Mouse (Mus musculus) stomach, embryonic 15.5 days (tissue): ENCODE data around the gene Tns2. TPM values are rescaled to one million over a fixed set of nuclear protein-coding genes. Genes with fewer than 3 reads are reported as not detected.

Source experiments
- ATAC-seq: fragments of 200-750 bp; cut with Nextera tagmentation; 2 replicates; pipeline ENCODE4 v1.8.0; 2017; ENCODE audit warnings: low read depth, moderate number of reproducible peaks, moderate TSS enrichment; ENCODE audit not compliant: insufficient read depth, low FRiP score
- H3K27ac ChIP-seq: fragments of 300-500 bp; sonication (generic); 2 replicates; pipeline ENCODE4 v1.5.1; 2015; ENCODE audit warnings: mild to moderate bottlenecking, inconsistent platforms
- H3K27me3 ChIP-seq: fragments of 300-500 bp; sonication (generic); replicated peaks from 2 replicates; pipeline ENCODE4 v1.6.1; 2015; ENCODE audit warnings: inconsistent platforms
- H3K36me3 ChIP-seq: fragments of 300-500 bp; sonication (generic); 2 replicates; pipeline ENCODE4 v1.6.1; 2015; ENCODE audit warnings: inconsistent platforms
- H3K4me1 ChIP-seq: fragments of 300-500 bp; sonication (generic); 2 replicates; pipeline ENCODE4 v1.6.1; 2015; ENCODE audit warnings: inconsistent platforms
- H3K4me2 ChIP-seq: fragments of 300-500 bp; sonication (generic); 2 replicates; pipeline ENCODE4 v1.6.1; 2015; ENCODE audit warnings: mild to moderate bottlenecking, inconsistent platforms
- H3K4me3 ChIP-seq: fragments of 300-500 bp; sonication (generic); replicated peaks from 2 replicates; pipeline ENCODE4 v1.5.1; 2015; ENCODE audit warnings: inconsistent platforms
- H3K9ac ChIP-seq: fragments of 300-500 bp; sonication (generic); 2 replicates; pipeline ENCODE4 v1.6.1; 2015; ENCODE audit warnings: inconsistent platforms
- H3K9me3 ChIP-seq: fragments of 300-500 bp; sonication (generic); 2 replicates; pipeline ENCODE4 v1.6.1; 2016; ENCODE audit warnings: inconsistent platforms
- WGBS: fragments of 180-500 bp; shearing (Covaris S2); methylation state at CpG from one replicate; pipeline ENCODE4 v1.1.7; 2015; 5-methylcytosine and 5-hydroxymethylcytosine counted together
- polyA plus RNA-seq: library from polyadenylated mRNA; unstranded; fragments of >200 nt; fragmentation: Nextera tagmentation; extraction: Ambion mirVana; gene quantifications from 2 replicates; pipeline ENCODE4 v1.2.1, GENCODE M21; 2015

Tns2 gene
- polyA plus RNA-seq, result 34.6 and 34.7 TPM in 2 replicates

- Histone ChIP-seq H3K4me3 (peak within 1 kb of the TSS; percentile 69), H3K27me3 (no peaks in the 10 kb centered on the region), H3K9me3 (no peaks in the 10 kb centered on the region), H3K4me2 (peak within 1 kb of the TSS; percentile 83), H3K27ac (peak within 1 kb of the TSS; percentile 98), H3K36me3 (peaks cover 17% of the 10 kb centered on the region), H3K4me1 (peaks cover 75% of the 10 kb centered on the region), H3K9ac (peak within 1 kb of the TSS; percentile 48)
- peak; percentile 61 for ATAC-seq
- WGBS, result under 1% methylated on average over 67 of the region's 82 CpGs
These were observed at the start of gene Tns2 for GRCm38 (mm10) chr15:102100161-102100981. Gene Tns2, plus strand, starts transcription at chr15:102100413.

GRCm38 (mm10) chr15:102051920-102052683 is 48.1 kb upstream of the Tns2 start:
- H3K27ac ChIP-seq, result peak overlapping the region; percentile 70
- H3K36me3 ChIP-seq, result no peaks in the 10 kb centered on the region
- WGBS, result 1% methylated on average over 30 of the region's 33 CpGs
- H3K9ac ChIP-seq, result no peak overlapping the region; the same call in 1 of the 2 replicates
- H3K27me3 ChIP-seq, result no peaks in the 10 kb centered on the region
- peak overlapping the region; percentile 83 for H3K4me2 ChIP-seq
- ATAC-seq, result peak; percentile 60; the same call in 1 of the 2 replicates
- peak overlapping the region; percentile 47 for H3K4me3 ChIP-seq
- no peaks in the 10 kb centered on the region for H3K9me3 ChIP-seq
- no peaks in the 10 kb centered on the region for H3K4me1 ChIP-seq

- no peak overlapping the region for H3K9ac ChIP-seq
- no peaks in the 10 kb centered on the region for H3K4me1 ChIP-seq
- H3K36me3 ChIP-seq, result no peaks in the 10 kb centered on the region
- H3K4me3 ChIP-seq, result no peak overlapping the region
- ATAC-seq, result no peak
- no peak overlapping the region for H3K4me2 ChIP-seq
- H3K9me3 ChIP-seq, result no peaks in the 10 kb centered on the region
- no peak overlapping the region for H3K27ac ChIP-seq
- 84% methylated on average over 15 of the region's 15 CpGs for WGBS
- H3K27me3 ChIP-seq, result no peaks in the 10 kb centered on the region
These were observed 43.6 kb upstream of the Tns2 start for GRCm38 (mm10) chr15:102056495-102057174.

GRCm38 (mm10) chr15:102065661-102066325 is 34.4 kb upstream of the Tns2 start:
- H3K4me3 ChIP-seq, result no peak overlapping the region
- H3K9me3 ChIP-seq, result no peaks in the 10 kb centered on the region
- H3K4me1 ChIP-seq, result peaks cover 13% of the 10 kb centered on the region
- 3% methylated on average over 20 of the region's 20 CpGs for WGBS
- no peak overlapping the region for H3K27ac ChIP-seq
- no peak overlapping the region for H3K9ac ChIP-seq
- H3K4me2 ChIP-seq, result no peak overlapping the region
- H3K36me3 ChIP-seq, result no peaks in the 10 kb centered on the region
- H3K27me3 ChIP-seq, result no peaks in the 10 kb centered on the region
- peak; percentile 59 for ATAC-seq

GRCm38 (mm10) chr15:102070476-102071467 is 29.4 kb upstream of the Tns2 start:
- 67% methylated on average over 13 of the region's 13 CpGs for WGBS
- no peaks in the 10 kb centered on the region for H3K36me3 ChIP-seq
- H3K27me3 ChIP-seq, result no peaks in the 10 kb centered on the region
- 0 out of 2 replicates have a peak, but pooled peaks cover 6% of the 10 kb centered on the region for H3K4me1 ChIP-seq
- no peak overlapping the region for H3K27ac ChIP-seq
- no peak overlapping the region for H3K4me2 ChIP-seq
- no peak overlapping the region for H3K9ac ChIP-seq
- no peak overlapping the region for H3K4me3 ChIP-seq
- H3K9me3 ChIP-seq, result no peaks in the 10 kb centered on the region
- ATAC-seq, result no peak

GRCm38 (mm10) chr15:102072963-102073558 is 27.2 kb upstream of the Tns2 start:
- Histone ChIP-seq H3K9me3 (no peaks in the 10 kb centered on the region), H3K4me2 (peak overlapping the region; percentile 49), H3K9ac (no peak overlapping the region), H3K4me3 (peak overlapping the region; percentile 100), H3K27me3 (no peaks in the 10 kb centered on the region), H3K27ac (peak overlapping the region; percentile 97; the same call in 1 of the 2 replicates), H3K36me3 (no peaks in the 10 kb centered on the region), H3K4me1 (0 out of 2 replicates have a peak, but pooled peaks cover 6% of the 10 kb centered on the region)
- ATAC-seq, result peak; percentile 3; the same call in 1 of the 2 replicates
- 15% methylated on average over 6 of the region's 6 CpGs for WGBS

GRCm38 (mm10) chr15:102073559-102074069 is 26.6 kb upstream of the Tns2 start, which contains the start of gene Eif4b:
Gene Eif4b, plus strand, starts transcription at chr15:102073773.
- under 1% methylated on average over 57 of the region's 58 CpGs for WGBS
- Histone ChIP-seq H3K27ac (peak within 1 kb of the TSS; percentile 97), H3K4me1 (0 out of 2 replicates have a peak, but pooled peaks cover 6% of the 10 kb centered on the region), H3K36me3 (no peaks in the 10 kb centered on the region), H3K4me2 (peak within 1 kb of the TSS; percentile 75), H3K9ac (peak within 1 kb of the TSS; percentile 99), H3K9me3 (no peaks in the 10 kb centered on the region), H3K4me3 (peak within 1 kb of the TSS; percentile 100), H3K27me3 (no peaks in the 10 kb centered on the region)
- peak; percentile 93 for ATAC-seq

GRCm38 (mm10) chr15:102074070-102074731 is 26.0 kb upstream of the Tns2 start:
- no peaks in the 10 kb centered on the region for H3K9me3 ChIP-seq
- H3K4me3 ChIP-seq, result peak overlapping the region; percentile 100
- ATAC-seq, result peak; percentile 24
- H3K27me3 ChIP-seq, result no peaks in the 10 kb centered on the region
- peak overlapping the region; percentile 99 for H3K9ac ChIP-seq
- H3K4me1 ChIP-seq, result 0 out of 2 replicates have a peak, but pooled peaks cover 6% of the 10 kb centered on the region
- WGBS, result under 1% methylated on average over 57 of the region's 57 CpGs
- no peaks in the 10 kb centered on the region for H3K36me3 ChIP-seq
- H3K4me2 ChIP-seq, result peak overlapping the region; percentile 75
- H3K27ac ChIP-seq, result peak overlapping the region; percentile 97

- no peaks in the 10 kb centered on the region for H3K9me3 ChIP-seq
- peak overlapping the region; percentile 99 for H3K9ac ChIP-seq
- H3K27me3 ChIP-seq, result no peaks in the 10 kb centered on the region
- WGBS, result 7% methylated on average over 11 of the region's 11 CpGs
- H3K4me2 ChIP-seq, result peak overlapping the region; percentile 75
- 0 out of 2 replicates have a peak, but pooled peaks cover 6% of the 10 kb centered on the region for H3K4me1 ChIP-seq
- no peak for ATAC-seq
- H3K36me3 ChIP-seq, result no peaks in the 10 kb centered on the region
- H3K27ac ChIP-seq, result peak overlapping the region; percentile 97; the same call in 1 of the 2 replicates
- peak overlapping the region; percentile 100 for H3K4me3 ChIP-seq
These were observed 25.2 kb upstream of the Tns2 start for GRCm38 (mm10) chr15:102074876-102075585.
